Mouse (Mus musculus) kidney, postnatal 10 days (tissue): Measurements from ENCODE around the gene Lnx1.
A peak's percentile ranks its signal among the peaks of the same experiment; 100 is the strongest.

ENCODE experiments used
- DNase-seq: peaks from one replicate; pipeline ENCODE4 v3.0.0; 2021; ENCODE audit warnings: mixed read lengths

Gene Lnx1

GRCm38 (mm10) chr5:74601171-74601570, 101.5 kb downstream of the Lnx1 start:
- no peak for DNase-seq

- DNase-seq: no peak
Observed at GRCm38 (mm10) chr5:74600010-74600409, 102.7 kb downstream of the Lnx1 start.

- no peak for DNase-seq
Observed at GRCm38 (mm10) chr5:74593147-74593546, 109.6 kb downstream of the Lnx1 start.

GRCm38 (mm10) chr5:74591413-74591812, 111.3 kb downstream of the Lnx1 start:
- no peak for DNase-seq

GRCm38 (mm10) chr5:74589133-74589532, 113.6 kb downstream of the Lnx1 start:
- DNase-seq: no peak

- no peak for DNase-seq
Observed at GRCm38 (mm10) chr5:74571767-74572166, 130.9 kb downstream of the Lnx1 start.

GRCm38 (mm10) chr5:74561151-74561550, 141.6 kb downstream of the Lnx1 start:
- DNase-seq: peak; percentile 9

- no peak for DNase-seq
Observed at GRCm38 (mm10) chr5:74549566-74549965, 153.1 kb downstream of the Lnx1 start.

GRCm38 (mm10) chr5:74545606-74546005, 157.1 kb downstream of the Lnx1 start:
- DNase-seq: no peak
